Mouse (Mus musculus): ENCODE measurements around the gene Cdc42se2.

DNA sequence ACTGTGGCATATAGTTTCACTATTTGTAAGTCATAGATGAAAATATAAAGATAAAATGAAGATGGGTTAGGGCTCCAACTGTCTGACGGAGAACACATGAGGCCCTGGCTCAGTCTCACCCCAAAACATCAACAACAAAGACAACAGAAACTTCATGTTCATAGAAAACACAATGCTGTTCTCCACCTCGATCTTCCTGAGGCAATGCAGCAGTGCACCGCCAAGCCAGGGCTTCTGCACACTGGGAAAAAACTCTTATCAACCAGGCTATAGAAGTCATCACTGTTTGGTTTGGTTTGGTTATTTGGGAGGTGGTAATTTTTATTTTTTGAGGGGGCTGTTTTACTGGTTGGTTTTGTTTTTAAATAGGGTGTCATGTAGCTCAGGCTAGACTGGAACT, 3.0 kb downstream of the Cdc42se2 start:
- TF ChIP-seq CTCF (IDR thresholded peaks at IDR 0.05; ENCODE audit: low read depth) (no peak), EP300 (optimal IDR thresholded peaks at IDR 0.05) (no peak)

Data from stomach, postnatal 0 days (tissue).